Comparison of ENCODE assay signal across 15 mouse cellular contexts in the genomic region with DNA sequence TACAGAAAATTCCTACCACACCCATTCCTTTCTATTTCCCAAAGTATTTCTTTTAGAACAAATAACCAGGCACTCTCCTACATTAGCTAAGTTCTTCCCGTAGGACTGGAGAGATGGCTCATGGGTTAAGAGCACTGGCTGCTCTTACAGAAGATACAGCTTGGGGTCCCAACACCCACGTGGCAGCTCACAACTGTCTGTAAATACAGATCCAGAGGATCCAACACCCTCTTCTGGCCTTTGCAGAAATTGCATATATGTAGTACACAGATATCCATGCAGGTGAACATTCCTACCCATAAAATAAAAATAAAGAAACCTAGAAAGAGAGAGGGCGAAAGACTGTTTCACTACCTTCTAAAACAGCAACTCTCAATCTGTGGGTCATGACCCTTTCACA.
"Had no signal": no experiment of that assay in that cellular context is flagged by ENCODE, and none has a peak within 500 bp of the region (broad histone marks: within the 10 kb centered on the region; RNA-seq: fewer than 3 reads in every experiment).

No protein-coding gene starts in this region.

- H3K27ac ChIP-seq: limb, embryonic 15.5 days; liver, embryonic 12.5 days; lung, embryonic 15.5 days; midbrain, embryonic 10.5 days; midbrain, embryonic 15.5 days; neural tube, embryonic 13.5 days had no signal

- H3K4me1 ChIP-seq: limb, embryonic 15.5 days; liver, embryonic 12.5 days; lung, embryonic 15.5 days; midbrain, embryonic 10.5 days had no signal

- H3K27me3 ChIP-seq: limb, embryonic 15.5 days; lung, embryonic 15.5 days; midbrain, embryonic 15.5 days; neural tube, embryonic 13.5 days had no signal

- H3K4me3 ChIP-seq: limb, embryonic 15.5 days; liver, embryonic 12.5 days; lung, embryonic 15.5 days; midbrain, embryonic 10.5 days; midbrain, embryonic 15.5 days; neural tube, embryonic 13.5 days had no signal

- H3K9me3 ChIP-seq: limb, embryonic 15.5 days; liver, embryonic 12.5 days; lung, embryonic 15.5 days; midbrain, embryonic 10.5 days; midbrain, embryonic 15.5 days; neural tube, embryonic 13.5 days had no signal

- DNase-seq: kidney, adult 8-10 months; kidney, postnatal 14 days; layer of hippocampus, postnatal 36 days; lung, postnatal 36 days; retina, postnatal 1 day; right cerebral cortex, postnatal 4 days; spleen, adult 18-20 months; thymus, adult 2 months; thymus, postnatal 25 days had no signal

- ATAC-seq: liver, embryonic 12.5 days; midbrain, embryonic 15.5 days had no signal

- H3K9ac ChIP-seq: limb, embryonic 15.5 days; liver, embryonic 12.5 days; lung, embryonic 15.5 days; midbrain, embryonic 15.5 days; neural tube, embryonic 13.5 days had no signal

- H3K36me3 ChIP-seq: limb, embryonic 15.5 days; liver, embryonic 12.5 days; lung, embryonic 15.5 days; midbrain, embryonic 10.5 days; midbrain, embryonic 15.5 days; neural tube, embryonic 13.5 days had no signal
